Mouse (Mus musculus) kidney, adult 2 months (tissue): ENCODE data around the gene Tiprl. TPM values are rescaled to one million over a fixed set of nuclear protein-coding genes. Genes with fewer than 3 reads are reported as not detected.
A peak's percentile ranks its signal among the peaks of the same experiment; 100 is the strongest.

Source experiments
- DNase-seq: peaks from one replicate; pipeline ENCODE4 v3.0.0; 2021
- H3K27ac ChIP-seq: fragments of 200-500 bp; 2 replicates; pipeline ENCODE4 v1.5.1; 2012; ENCODE audit warnings: low read depth, low read length, control low read depth, inconsistent platforms; ENCODE audit not compliant: insufficient read depth
- H3K27me3 ChIP-seq: fragments of 200-500 bp; replicated peaks from 2 replicates; pipeline ENCODE4 v1.6.1; 2012; ENCODE audit warnings: mild to moderate bottlenecking, moderate library complexity, low read length, inconsistent platforms; ENCODE audit not compliant: control insufficient read depth, insufficient read depth
- H3K36me3 ChIP-seq: fragments of 200-500 bp; 2 replicates; pipeline ENCODE4 v1.6.1; 2012; ENCODE audit warnings: mild to moderate bottlenecking, moderate library complexity, low read length, inconsistent platforms; ENCODE audit not compliant: control insufficient read depth, insufficient read depth
- H3K4me1 ChIP-seq: fragments of 200-500 bp; 2 replicates; pipeline ENCODE4 v1.6.1; 2011; ENCODE audit warnings: low read length; ENCODE audit not compliant: control insufficient read depth, insufficient read depth
- H3K4me3 ChIP-seq: fragments of 200-500 bp; 2 replicates; pipeline ENCODE4 v1.5.1; 2011; ENCODE audit warnings: mild to moderate bottlenecking, low read depth, low read length, control low read depth; ENCODE audit not compliant: insufficient read depth
- CTCF ChIP-seq: fragments of 200-500 bp; conservative IDR thresholded peaks from 2 replicates; pipeline ENCODE4 v1.5.1; 2011; ENCODE audit warnings: low read depth, mild to moderate bottlenecking, control low read depth, low read length, moderate library complexity, mixed read lengths; ENCODE audit not compliant: insufficient read depth, insufficient read length
- POLR2A ChIP-seq: fragments of 200-500 bp; IDR thresholded peaks from one replicate; pipeline ENCODE4 v1.6.1; 2011; ENCODE audit warnings: low read depth, low read length, control low read depth
- WGBS: fragments of 180-500 bp; shearing (Covaris S2); methylation state at CpG from one replicate; pipeline ENCODE4 v1.1.7; 2018; 5-methylcytosine and 5-hydroxymethylcytosine counted together
- polyA plus RNA-seq: library from polyadenylated mRNA; depleted of rRNA; stranded (reverse); fragments of >200 nt; gene quantifications from 2 replicates; pipeline ENCODE4 v1.2.3, GENCODE M21; 2012

Gene Tiprl
- polyA plus RNA-seq, 1 experiment = 21.0 TPM

GRCm38 (mm10) chr1:165193880-165194661 lies 42.7 kb downstream of the Tiprl start, which contains the start of gene Sft2d2:
Gene Sft2d2, minus strand, starts transcription at chr1:165194438.
- H3K36me3 ChIP-seq = no peaks in the 10 kb centered on the region
- under 1% methylated on average over 69 of the region's 69 CpGs for WGBS
- TF ChIP-seq POLR2A (peak; percentile 51), CTCF (peak; percentile 45)

DNA sequence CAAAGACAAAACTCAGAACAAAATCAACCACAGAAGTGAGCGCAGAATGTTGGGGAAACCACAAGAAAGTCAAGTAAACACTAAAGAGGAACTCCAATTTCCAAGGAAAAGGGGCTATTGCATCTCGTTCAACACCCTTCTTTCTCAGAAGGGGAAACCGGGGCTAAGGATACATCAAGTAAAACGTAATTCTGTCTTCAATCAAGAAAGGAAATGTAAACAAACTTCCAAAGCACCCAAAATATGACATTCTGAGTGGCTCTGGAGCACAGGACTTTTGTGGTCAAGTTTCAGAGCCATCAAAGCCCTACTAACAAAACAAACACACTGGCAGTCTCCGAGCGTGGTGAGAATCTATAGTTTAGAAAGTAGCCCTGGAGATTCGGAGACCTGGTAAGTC lies 43.4 kb downstream of the Tiprl start:
- no peak for DNase-seq
- Histone ChIP-seq H3K27ac (peak overlapping the region; percentile 94), H3K4me3 (peak overlapping the region; percentile 97), H3K36me3 (no peaks in the 10 kb centered on the region), H3K27me3 (no peaks in the 10 kb centered on the region), H3K4me1 (peaks cover 16% of the 10 kb centered on the region)
- TF ChIP-seq POLR2A (no peak), CTCF (no peak)
- 6% methylated on average over 7 of the region's 7 CpGs for WGBS

More at GRCm38 (mm10) chr1:165193880-165194661, 42.7 kb downstream of the Tiprl start, which contains the start of gene Sft2d2:
- H3K27ac ChIP-seq = peak within 1 kb of the TSS; percentile 94
- no peaks in the 10 kb centered on the region for H3K27me3 ChIP-seq
- DNase-seq = peak; percentile 98
- H3K4me3 ChIP-seq = peak within 1 kb of the TSS; percentile 97
- peaks cover 16% of the 10 kb centered on the region for H3K4me1 ChIP-seq

DNA sequence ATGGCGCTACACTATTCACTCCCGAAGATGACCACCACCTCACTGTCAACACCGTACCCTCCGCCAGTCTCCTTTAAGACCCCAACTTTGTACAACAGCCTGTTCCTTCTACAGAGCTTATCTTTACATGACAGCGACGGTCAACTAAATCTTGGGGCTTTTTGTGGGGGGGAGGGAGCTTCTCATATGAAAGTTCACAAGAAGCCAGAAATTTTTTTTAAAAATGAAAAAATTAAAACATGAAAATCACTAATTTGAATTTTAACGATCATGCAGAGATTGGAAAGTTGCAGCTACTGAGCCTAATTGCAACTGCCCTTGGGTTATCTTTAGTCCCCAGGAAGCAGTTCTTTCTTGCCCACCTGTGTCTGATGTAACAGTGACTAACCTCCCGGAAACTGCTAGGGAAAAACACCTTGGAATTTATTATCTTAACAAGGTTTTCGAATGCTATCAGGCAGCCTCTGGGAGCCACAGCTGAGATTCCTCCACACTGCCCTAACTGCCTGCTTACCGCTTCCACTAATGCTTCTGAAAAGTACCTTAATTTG lies 44.0 kb downstream of the Tiprl start:
- Histone ChIP-seq H3K27ac (peak overlapping the region; percentile 94), H3K36me3 (no peaks in the 10 kb centered on the region), H3K27me3 (no peaks in the 10 kb centered on the region), H3K4me1 (peaks cover 16% of the 10 kb centered on the region), H3K4me3 (peak overlapping the region; percentile 31)
- no peak for DNase-seq
- TF ChIP-seq CTCF = no peak
- TF ChIP-seq POLR2A = no peak
- 46% methylated on average over 10 of the region's 10 CpGs for WGBS

DNA sequence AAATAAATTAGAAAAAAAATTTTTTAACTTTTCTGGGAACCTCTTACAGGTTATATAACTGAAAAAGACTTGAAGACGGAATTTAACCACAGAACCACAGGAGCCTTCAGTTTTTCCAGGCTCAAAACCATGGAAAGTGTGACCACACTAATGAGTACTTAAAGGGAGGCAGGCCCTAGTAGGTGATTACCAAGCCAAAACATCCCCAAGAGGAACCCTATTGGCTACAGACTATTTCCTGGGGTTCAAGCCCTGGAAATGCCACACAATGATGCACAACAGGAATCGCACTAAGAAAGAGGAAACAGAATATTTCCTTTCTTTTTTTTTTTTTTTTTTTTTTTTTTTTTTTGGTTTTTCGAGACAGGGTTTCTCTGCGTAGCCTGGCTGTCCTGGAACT lies 44.7 kb downstream of the Tiprl start:
- no peaks in the 10 kb centered on the region for H3K36me3 ChIP-seq
- H3K27ac ChIP-seq = peak overlapping the region; percentile 62; the same call in 1 of the 2 replicates
- H3K27me3 ChIP-seq = no peaks in the 10 kb centered on the region
- H3K4me3 ChIP-seq = no peak overlapping the region
- DNase-seq = peak; percentile 26
- TF ChIP-seq POLR2A (no peak), CTCF (no peak)
- WGBS = 56% methylated on average over 4 of the region's 4 CpGs
- peaks cover 16% of the 10 kb centered on the region for H3K4me1 ChIP-seq

- Histone ChIP-seq H3K27ac (peak overlapping the region; percentile 62; the same call in 1 of the 2 replicates), H3K4me3 (no peak overlapping the region), H3K4me1 (peaks cover 16% of the 10 kb centered on the region), H3K36me3 (no peaks in the 10 kb centered on the region), H3K27me3 (no peaks in the 10 kb centered on the region)
- peak; percentile 12 for DNase-seq
- TF ChIP-seq CTCF (no peak), POLR2A (no peak)
- WGBS = 61% methylated on average over 13 of the region's 13 CpGs
Measured at GRCm38 (mm10) chr1:165191611-165192010, 45.2 kb downstream of the Tiprl start.

DNA sequence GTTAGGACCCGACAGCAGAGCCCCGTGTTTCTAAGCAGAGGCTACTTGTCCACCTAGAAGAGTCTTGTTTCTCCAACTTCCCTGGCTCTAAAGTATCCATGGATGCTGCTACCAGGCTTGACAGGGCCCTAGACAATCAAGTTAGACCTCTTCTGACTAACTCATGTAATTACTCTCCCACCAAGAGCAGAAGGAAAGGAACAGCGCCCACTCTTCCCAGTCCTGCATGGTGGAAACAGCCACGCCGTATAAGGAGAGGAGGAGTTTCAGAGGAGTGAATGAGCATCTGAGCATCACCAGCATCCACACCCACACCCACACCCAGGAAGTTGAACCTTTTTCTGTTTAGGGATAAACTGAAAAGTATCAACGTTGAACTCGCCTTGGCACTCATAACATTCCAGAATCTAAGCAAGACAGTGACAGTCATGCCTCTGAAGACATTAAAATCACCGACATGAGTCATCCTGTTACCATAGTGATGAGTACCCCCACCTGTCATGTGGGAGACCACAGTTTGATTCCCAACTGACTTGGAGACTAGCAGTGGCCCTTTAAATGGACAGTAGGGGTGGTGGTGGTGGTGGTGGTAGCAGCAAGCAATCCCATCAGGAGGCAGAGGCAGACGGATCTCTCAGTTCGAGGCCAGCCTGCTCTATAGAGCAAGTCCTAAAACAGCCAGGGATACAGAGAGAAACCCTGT lies 46.1 kb downstream of the Tiprl start:
- Histone ChIP-seq H3K27ac (no peak overlapping the region), H3K36me3 (no peaks in the 10 kb centered on the region; the same call in 1 of the 2 replicates), H3K4me1 (peaks cover 16% of the 10 kb centered on the region), H3K4me3 (no peak overlapping the region), H3K27me3 (no peaks in the 10 kb centered on the region)
- DNase-seq = no peak
- WGBS = 90% methylated on average over 10 of the region's 10 CpGs
- TF ChIP-seq POLR2A (no peak), CTCF (no peak)
